Mouse (Mus musculus) midbrain, postnatal 0 days (tissue): ENCODE data around the gene D17H6S53E. TPM values are rescaled to one million over a fixed set of nuclear protein-coding genes. Genes with fewer than 3 reads are reported as not detected.

Experiments
- ATAC-seq: fragments of 200-750 bp; cut with Nextera tagmentation; 2 replicates; pipeline ENCODE4 v1.8.0; 2017; ENCODE audit warnings: moderate number of reproducible peaks, mild to moderate bottlenecking, moderate TSS enrichment, moderate library complexity; ENCODE audit not compliant: low FRiP score
- DNase-seq: peaks from one replicate; pipeline ENCODE4 v3.0.0-alpha.2; 2015; ENCODE audit warnings: low spot score
- H3K27ac ChIP-seq: fragments of 300-500 bp; sonication (generic); 2 replicates; pipeline ENCODE4 v1.5.1; 2014; ENCODE audit warnings: low read depth, mild to moderate bottlenecking, low read length, mixed read lengths
- H3K27me3 ChIP-seq: fragments of 300-500 bp; sonication (generic); 2 replicates; pipeline ENCODE4 v1.6.1; 2014; ENCODE audit warnings: low read length, control low read depth, mixed read lengths; ENCODE audit not compliant: insufficient read depth
- H3K36me3 ChIP-seq: fragments of 300-500 bp; sonication (generic); 2 replicates; pipeline ENCODE4 v1.6.1; 2014; ENCODE audit warnings: low read length, control low read depth, mixed read lengths; ENCODE audit not compliant: insufficient read depth
- H3K4me1 ChIP-seq: fragments of 300-500 bp; sonication (generic); 2 replicates; pipeline ENCODE4 v1.6.1; 2014; ENCODE audit warnings: mild to moderate bottlenecking, control low read depth, antibody characterized with exemption, low read length, mixed read lengths; ENCODE audit not compliant: insufficient read depth
- H3K4me2 ChIP-seq: fragments of 300-500 bp; sonication (generic); 2 replicates; pipeline ENCODE4 v1.6.1; 2014; ENCODE audit warnings: low read depth, mild to moderate bottlenecking, low read length, mixed read lengths; ENCODE audit not compliant: poor library complexity, severe bottlenecking
- H3K4me3 ChIP-seq: fragments of 300-500 bp; sonication (generic); 2 replicates; pipeline ENCODE4 v1.5.1; 2014; ENCODE audit warnings: low read depth, mild to moderate bottlenecking, low read length, moderate library complexity
- H3K9ac ChIP-seq: fragments of 300-500 bp; sonication (generic); replicated peaks from 2 replicates; pipeline ENCODE4 v1.6.1; 2014; ENCODE audit warnings: mild to moderate bottlenecking, low read length, moderate library complexity, mixed read lengths; ENCODE audit not compliant: poor library complexity, severe bottlenecking
- H3K9me3 ChIP-seq: fragments of 300-500 bp; sonication (generic); 2 replicates; pipeline ENCODE4 v1.6.1; 2016; ENCODE audit warnings: low read length, control low read depth
- CTCF ChIP-seq: IDR thresholded peaks from 2 replicates; pipeline ENCODE4 v1.5.1; 2016; ENCODE audit warnings: antibody characterized with exemption, mild to moderate bottlenecking
- WGBS: fragments of 180-500 bp; shearing (Covaris S2); extraction: QIAGEN DNeasy Blood & Tissue Kit; methylation state at CpG from one replicate; pipeline ENCODE4 v1.1.7; 2014; 5-methylcytosine and 5-hydroxymethylcytosine counted together
- polyA plus RNA-seq: library from polyadenylated mRNA; unstranded; fragments of >200 nt; fragmentation: Nextera tagmentation; extraction: Ambion mirVana; gene quantifications from 2 replicates; pipeline ENCODE4 v1.2.1, GENCODE M21; 2015
- total RNA-seq: library from RNA; depleted of rRNA; stranded (reverse); fragments of >200 nt; gene quantifications from 2 replicates; pipeline ENCODE4 v1.2.3, GENCODE M21; 2014

The D17H6S53E gene
- total and polyA plus RNA-seq, 2 experiments from 2014 or later: 9.6 to 28.0 TPM

- Histone ChIP-seq H3K4me3 (peak overlapping the region; percentile 87), H3K27me3 (no peaks in the 10 kb centered on the region), H3K4me1 (peaks cover 11% of the 10 kb centered on the region; the same call in 1 of the 2 replicates), H3K36me3 (peaks cover 38% of the 10 kb centered on the region), H3K9ac (peak overlapping the region; percentile 98), H3K27ac (peak overlapping the region; percentile 96), H3K9me3 (no peaks in the 10 kb centered on the region), H3K4me2 (peak overlapping the region; percentile 85)
- 5% methylated on average over 8 of the region's 8 CpGs for WGBS
- ATAC-seq: no peak
- DNase-seq: no peak
- TF ChIP-seq CTCF: no peak
These were observed 37.3 kb downstream of the D17H6S53E start for GRCm38 (mm10) chr17:35163326-35164081.

- H3K4me1 ChIP-seq: peaks cover 11% of the 10 kb centered on the region; the same call in 1 of the 2 replicates
- no peak for ATAC-seq
- H3K9me3 ChIP-seq: no peaks in the 10 kb centered on the region
- no peaks in the 10 kb centered on the region for H3K27me3 ChIP-seq
- no peak for DNase-seq
- H3K36me3 ChIP-seq: peaks cover 31% of the 10 kb centered on the region
- peak overlapping the region; percentile 87 for H3K4me3 ChIP-seq
- peak overlapping the region; percentile 85 for H3K4me2 ChIP-seq
- peak overlapping the region; percentile 96 for H3K27ac ChIP-seq
- under 1% methylated on average over 16 of the region's 28 CpGs for WGBS
- TF ChIP-seq CTCF: no peak
- H3K9ac ChIP-seq: peak overlapping the region; percentile 98
These were observed 38.0 kb downstream of the D17H6S53E start for GRCm38 (mm10) chr17:35164218-35164567.

- Histone ChIP-seq H3K9me3 (no peaks in the 10 kb centered on the region), H3K9ac (peak within 1 kb of the TSS; percentile 98), H3K36me3 (peaks cover 25% of the 10 kb centered on the region), H3K27me3 (no peaks in the 10 kb centered on the region), H3K4me3 (peak within 1 kb of the TSS; percentile 87), H3K4me2 (peak within 1 kb of the TSS; percentile 85), H3K4me1 (peaks cover 11% of the 10 kb centered on the region; the same call in 1 of the 2 replicates), H3K27ac (peak within 1 kb of the TSS; percentile 96)
- DNase-seq (peak; percentile 100), ATAC-seq (peak; percentile 96)
- peak; percentile 10; the same call in 1 of the 2 replicates for TF ChIP-seq CTCF
- under 1% methylated on average over 52 of the region's 89 CpGs for WGBS
These were observed 38.6 kb downstream of the D17H6S53E start, which contains the start of gene Prrc2a for GRCm38 (mm10) chr17:35164568-35165450. Prrc2a (minus strand) TSS chr17:35164897.

- WGBS: 19% methylated on average over 12 of the region's 12 CpGs
- no peaks in the 10 kb centered on the region for H3K9me3 ChIP-seq
- peak overlapping the region; percentile 96 for H3K27ac ChIP-seq
- H3K4me3 ChIP-seq: peak overlapping the region; percentile 87
- ATAC-seq: no peak
- DNase-seq: no peak
- H3K4me1 ChIP-seq: peaks cover 11% of the 10 kb centered on the region; the same call in 1 of the 2 replicates
- no peak for TF ChIP-seq CTCF
- peaks cover 17% of the 10 kb centered on the region for H3K36me3 ChIP-seq
- no peaks in the 10 kb centered on the region for H3K27me3 ChIP-seq
- H3K4me2 ChIP-seq: peak overlapping the region; percentile 57
- peak overlapping the region; percentile 44 for H3K9ac ChIP-seq
These were observed 39.4 kb downstream of the D17H6S53E start for GRCm38 (mm10) chr17:35165451-35166155.

GRCm38 (mm10) chr17:35166352-35167035 is 40.3 kb downstream of the D17H6S53E start:
- H3K36me3 ChIP-seq: peaks cover 8% of the 10 kb centered on the region
- H3K4me3 ChIP-seq: no peak overlapping the region
- ATAC-seq: no peak
- no peak overlapping the region for H3K9ac ChIP-seq
- peak overlapping the region; percentile 96 for H3K27ac ChIP-seq
- no peaks in the 10 kb centered on the region for H3K9me3 ChIP-seq
- 68% methylated on average over 8 of the region's 8 CpGs for WGBS
- H3K4me1 ChIP-seq: peaks cover 11% of the 10 kb centered on the region; the same call in 1 of the 2 replicates
- peak; percentile 91 for DNase-seq
- H3K27me3 ChIP-seq: no peaks in the 10 kb centered on the region
- H3K4me2 ChIP-seq: peak overlapping the region; percentile 57
- peak; percentile 90 for TF ChIP-seq CTCF
